Mouse (Mus musculus) liver, adult 2 months (tissue): ENCODE measurements around the gene Rapgef3. TPM values are rescaled to one million over a fixed set of nuclear protein-coding genes. Genes with fewer than 3 reads are reported as not detected.

Experiments
- DNase-seq: peaks from one replicate; pipeline ENCODE4 v3.0.0-alpha.2; 2011; ENCODE audit warnings: low read depth, low spot score; ENCODE audit errors: extremely low read depth
- H3K27ac ChIP-seq: fragments of 200-500 bp; replicated peaks from 2 replicates; pipeline ENCODE4 v1.5.1; 2012; ENCODE audit warnings: low read depth, mild to moderate bottlenecking, control low read depth, inconsistent platforms, low read length; ENCODE audit not compliant: insufficient read depth
- H3K27me3 ChIP-seq: fragments of 200-500 bp; 2 replicates; pipeline ENCODE4 v1.6.1; 2012; ENCODE audit warnings: mild to moderate bottlenecking, moderate library complexity, low read length, inconsistent platforms; ENCODE audit not compliant: control insufficient read depth, insufficient read depth
- H3K36me3 ChIP-seq: fragments of 200-500 bp; 2 replicates; pipeline ENCODE4 v1.6.1; 2012; ENCODE audit warnings: low read length, inconsistent platforms; ENCODE audit not compliant: control insufficient read depth, insufficient read depth
- H3K4me1 ChIP-seq: fragments of 200-500 bp; 2 replicates; pipeline ENCODE4 v1.6.1; 2011; ENCODE audit warnings: low read length; ENCODE audit not compliant: control insufficient read depth, insufficient read depth
- H3K4me3 ChIP-seq: fragments of 200-500 bp; 2 replicates; pipeline ENCODE4 v1.5.1; 2011; ENCODE audit warnings: low read depth, mild to moderate bottlenecking, control low read depth, low read length, moderate library complexity; ENCODE audit not compliant: insufficient read depth
- H3K79me2 ChIP-seq: fragments of 200-500 bp; 2 replicates; pipeline ENCODE4 v1.6.1; 2012; ENCODE audit warnings: inconsistent platforms, mild to moderate bottlenecking, low read length, moderate library complexity; ENCODE audit not compliant: control insufficient read depth, insufficient read depth
- H3K9ac ChIP-seq: fragments of 200-500 bp; 2 replicates; pipeline ENCODE4 v1.6.1; 2012; ENCODE audit warnings: low read depth, mild to moderate bottlenecking, control low read depth, inconsistent platforms, low read length
- CTCF ChIP-seq: fragments of 200-500 bp; IDR thresholded peaks from 2 replicates; pipeline ENCODE4 v1.5.1; 2011; ENCODE audit warnings: low read depth, low read length, control low read depth
- POLR2A ChIP-seq: fragments of 200-500 bp; IDR thresholded peaks from 2 replicates; pipeline ENCODE4 v1.6.1; 2011; ENCODE audit warnings: low read length, control low read depth; ENCODE audit not compliant: insufficient read depth; ENCODE audit errors: extremely low read depth
- WGBS: fragments of 180-500 bp; shearing (Covaris S2); methylation state at CpG from one replicate; pipeline ENCODE4 v1.1.7; 2018; 5-methylcytosine and 5-hydroxymethylcytosine counted together
- polyA plus RNA-seq: library from polyadenylated mRNA; depleted of rRNA; stranded (reverse); fragments of >200 nt; gene quantifications from 2 replicates; pipeline ENCODE4 v1.2.3, GENCODE M21; 2012
- total RNA-seq: library from RNA; depleted of rRNA; stranded (reverse); fragments of >200 nt; gene quantifications from 2 replicates; pipeline ENCODE4 v1.2.3, GENCODE M21; 2014

Gene Rapgef3
- total and polyA plus RNA-seq, 2 experiments, result 1.8 to 4.9 TPM

DNA sequence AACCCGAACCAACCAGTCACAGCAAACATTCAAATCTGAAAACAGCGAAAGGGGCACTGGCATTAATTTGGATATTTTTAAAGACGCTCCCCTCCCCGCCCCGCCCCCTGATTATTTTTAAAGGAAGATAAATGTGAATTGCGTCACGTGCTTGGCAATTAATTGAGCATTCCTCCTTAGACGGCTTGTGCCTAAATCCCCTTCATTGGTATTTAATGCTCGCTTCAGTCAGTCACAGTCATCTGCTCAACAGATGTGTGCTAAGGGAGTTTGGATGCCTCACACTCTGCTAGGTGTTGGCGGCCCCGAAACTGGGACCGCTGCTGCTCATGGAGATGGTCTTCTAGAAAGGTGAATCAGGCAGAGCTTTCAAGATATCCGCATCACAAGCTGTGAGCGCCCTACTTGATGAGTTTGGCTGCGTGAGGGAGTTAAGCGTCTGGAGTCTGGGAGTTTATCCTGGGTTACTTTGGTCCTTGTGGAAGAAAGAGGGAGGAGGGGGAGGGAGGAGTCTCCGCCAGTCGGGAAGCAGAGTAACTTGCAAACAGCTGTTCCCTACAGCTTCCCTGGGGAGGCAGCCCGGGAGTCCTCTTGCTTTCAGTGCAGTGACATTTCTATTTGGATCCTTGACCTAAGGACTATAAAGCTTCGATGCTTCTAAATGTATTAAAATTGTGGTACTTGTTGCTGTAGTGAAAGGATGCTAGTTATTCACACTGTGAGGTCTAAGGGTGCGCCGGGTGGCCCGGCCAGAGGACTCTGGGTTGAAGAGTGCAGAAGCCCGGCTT, 14.4 kb upstream of the Rapgef3 start:
- 41% methylated on average over 24 of the region's 24 CpGs for WGBS
- Histone ChIP-seq H3K27ac (no peak overlapping the region), H3K9ac (no peak overlapping the region), H3K27me3 (no peaks in the 10 kb centered on the region), H3K79me2 (no peaks in the 10 kb centered on the region; the same call in 1 of the 2 replicates), H3K36me3 (no peaks in the 10 kb centered on the region), H3K4me1 (peaks cover 11% of the 10 kb centered on the region), H3K4me3 (no peak overlapping the region)
- no peak for TF ChIP-seq CTCF
- no peak for TF ChIP-seq POLR2A
- DNase-seq, result no peak

GRCm38 (mm10) chr15:97780611-97781031, 12.8 kb upstream of the Rapgef3 start:
- no peaks in the 10 kb centered on the region; the same call in 1 of the 2 replicates for H3K79me2 ChIP-seq
- no peaks in the 10 kb centered on the region for H3K27me3 ChIP-seq
- no peak overlapping the region for H3K4me3 ChIP-seq
- no peak overlapping the region for H3K27ac ChIP-seq
- no peak for TF ChIP-seq CTCF
- no peak for TF ChIP-seq POLR2A
- no peak overlapping the region for H3K9ac ChIP-seq
- WGBS, result 47% methylated on average over 12 of the region's 12 CpGs
- DNase-seq, result no peak
- H3K4me1 ChIP-seq, result no peaks in the 10 kb centered on the region; the same call in 1 of the 2 replicates
- H3K36me3 ChIP-seq, result no peaks in the 10 kb centered on the region

- no peak overlapping the region for H3K27ac ChIP-seq
- no peaks in the 10 kb centered on the region for H3K27me3 ChIP-seq
- no peak for DNase-seq
- no peaks in the 10 kb centered on the region for H3K36me3 ChIP-seq
- no peaks in the 10 kb centered on the region; the same call in 1 of the 2 replicates for H3K4me1 ChIP-seq
- WGBS, result 100% methylated on average over 1 of the region's 1 CpGs
- H3K4me3 ChIP-seq, result no peak overlapping the region
- no peaks in the 10 kb centered on the region for H3K79me2 ChIP-seq
- H3K9ac ChIP-seq, result no peak overlapping the region
- no peak for TF ChIP-seq POLR2A
- TF ChIP-seq CTCF, result no peak
Measured at GRCm38 (mm10) chr15:97779576-97779975, 11.8 kb upstream of the Rapgef3 start.

GRCm38 (mm10) chr15:97778311-97779098, 10.7 kb upstream of the Rapgef3 start, which contains the start of gene Slc48a1:
Gene Slc48a1, plus strand, starts transcription at chr15:97778520.
- H3K27ac ChIP-seq, result no peak within 1 kb of the TSS
- H3K36me3 ChIP-seq, result no peaks in the 10 kb centered on the region
- 81% methylated on average over 8 of the region's 8 CpGs for WGBS
- peaks cover 5% of the 10 kb centered on the region; the same call in 1 of the 2 replicates for H3K4me1 ChIP-seq
- no peak within 1 kb of the TSS for H3K9ac ChIP-seq
- no peaks in the 10 kb centered on the region for H3K79me2 ChIP-seq
- no peak within 1 kb of the TSS for H3K4me3 ChIP-seq
- TF ChIP-seq POLR2A (no peak), CTCF (no peak)
- no peak for DNase-seq
- no peaks in the 10 kb centered on the region for H3K27me3 ChIP-seq

- no peak overlapping the region for H3K4me3 ChIP-seq
- no peak overlapping the region for H3K9ac ChIP-seq
- no peaks in the 10 kb centered on the region for H3K36me3 ChIP-seq
- H3K27ac ChIP-seq, result no peak overlapping the region
- 90% methylated on average over 6 of the region's 6 CpGs for WGBS
- peaks cover 5% of the 10 kb centered on the region for H3K4me1 ChIP-seq
- DNase-seq, result no peak
- TF ChIP-seq CTCF (no peak), POLR2A (no peak)
- no peaks in the 10 kb centered on the region for H3K79me2 ChIP-seq
- no peaks in the 10 kb centered on the region for H3K27me3 ChIP-seq
Measured at GRCm38 (mm10) chr15:97776919-97777318, 9.1 kb upstream of the Rapgef3 start.
